Mouse (Mus musculus): ENCODE results near the gene Ptpro.

Gene Ptpro

GRCm38 (mm10) chr6:137252194-137252886 lies at the start of gene Ptpro:
Gene Ptpro (plus strand): TSS chr6:137252319.
- peak; percentile 7 to 8 for DNase-seq

DNA sequence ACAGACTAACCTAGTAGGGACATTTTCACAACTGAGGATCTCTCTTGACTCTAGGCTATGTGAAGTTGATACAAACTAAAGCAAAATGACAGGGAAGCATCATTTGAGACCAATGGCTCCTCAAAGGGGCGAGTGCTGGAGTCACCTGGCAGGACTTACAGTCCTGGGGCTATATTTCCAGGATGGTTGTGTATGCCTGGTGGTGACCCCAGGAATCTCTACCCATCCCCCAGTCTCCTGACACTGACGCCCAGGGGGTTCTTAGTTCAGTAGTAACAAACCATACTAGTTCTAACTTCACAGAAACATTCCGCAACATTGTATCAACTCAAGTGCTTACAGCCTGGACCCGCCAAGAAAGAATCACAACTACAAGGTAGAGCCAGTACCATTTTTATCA lies 49.5 kb upstream of the Ptpro start:
- DNase-seq: no peak

- DNase-seq: peak in 1 of 2 experiments; percentile 16
Observed at GRCm38 (mm10) chr6:137205662-137206400, 46.3 kb upstream of the Ptpro start.

DNA sequence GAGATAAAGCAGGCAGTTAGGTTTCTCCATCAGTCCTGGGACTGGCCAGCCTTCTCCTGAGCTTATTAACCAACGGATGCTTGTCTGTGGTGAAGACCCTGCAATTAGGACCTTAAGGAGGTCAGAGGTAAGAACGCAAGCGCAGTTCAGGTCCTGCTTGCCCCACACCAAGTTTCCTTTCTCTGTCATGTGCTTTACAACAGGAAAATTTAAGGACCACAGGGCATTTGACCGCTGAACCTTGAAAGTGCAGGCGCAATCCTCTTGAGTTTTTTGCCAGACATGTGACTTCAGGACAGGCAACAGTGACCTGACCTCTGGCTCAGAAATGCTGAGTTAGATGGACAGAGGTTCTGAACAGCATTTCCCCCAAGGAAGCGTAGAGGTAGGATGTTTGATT lies 45.0 kb upstream of the Ptpro start:
- no peak for DNase-seq

GRCm38 (mm10) chr6:137209992-137210391 lies 42.1 kb upstream of the Ptpro start:
- peak; percentile 74 to 78 for DNase-seq

GRCm38 (mm10) chr6:137210991-137211390 lies 41.1 kb upstream of the Ptpro start:
- DNase-seq: no peak

- no peak for DNase-seq
Observed at GRCm38 (mm10) chr6:137211441-137211840, 40.7 kb upstream of the Ptpro start.

GRCm38 (mm10) chr6:137217841-137218463 lies 34.2 kb upstream of the Ptpro start:
- no peak for DNase-seq

- DNase-seq: peak in 1 of 2 experiments; percentile 4
Observed at GRCm38 (mm10) chr6:137252887-137253242, 746 bp downstream of the Ptpro start.

GRCm38 (mm10) chr6:137253415-137253814 lies 1.3 kb downstream of the Ptpro start:
- no peak for DNase-seq

- DNase-seq: no peak
Observed at GRCm38 (mm10) chr6:137261033-137261432, 8.9 kb downstream of the Ptpro start.

GRCm38 (mm10) chr6:137262087-137262486 lies 10.0 kb downstream of the Ptpro start:
- DNase-seq: no peak

- DNase-seq: no peak
Observed at GRCm38 (mm10) chr6:137268019-137268418, 15.9 kb downstream of the Ptpro start.

DNA sequence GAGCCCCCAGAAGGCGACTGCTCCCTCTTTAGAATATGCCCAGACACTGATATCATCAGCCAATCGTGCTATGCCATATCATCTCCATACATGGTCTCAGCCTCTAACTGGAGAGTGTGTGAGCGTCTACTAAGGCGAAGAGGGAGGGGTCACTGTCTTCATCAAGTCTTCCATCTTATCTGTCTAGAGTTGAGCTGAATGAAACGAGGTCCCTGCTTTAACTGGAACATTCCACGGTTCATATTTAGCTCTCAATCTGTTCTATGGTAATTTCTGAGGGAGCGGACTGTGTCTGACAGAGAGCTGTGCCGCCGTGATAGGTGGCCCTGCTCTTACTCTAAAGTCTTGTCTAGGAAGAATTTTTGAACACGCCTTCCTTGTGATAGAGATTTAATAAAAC lies 16.5 kb downstream of the Ptpro start:
- no peak for DNase-seq

GRCm38 (mm10) chr6:137272513-137272912 lies 20.4 kb downstream of the Ptpro start:
- no peak for DNase-seq

GRCm38 (mm10) chr6:137277587-137277994 lies 25.5 kb downstream of the Ptpro start:
- DNase-seq: no peak

- DNase-seq: no peak
Observed at GRCm38 (mm10) chr6:137279576-137279975, 27.5 kb downstream of the Ptpro start.

GRCm38 (mm10) chr6:137281541-137282049 lies 29.5 kb downstream of the Ptpro start:
- DNase-seq: no peak

- no peak for DNase-seq
Observed at GRCm38 (mm10) chr6:137282050-137282449, 29.9 kb downstream of the Ptpro start.

DNA sequence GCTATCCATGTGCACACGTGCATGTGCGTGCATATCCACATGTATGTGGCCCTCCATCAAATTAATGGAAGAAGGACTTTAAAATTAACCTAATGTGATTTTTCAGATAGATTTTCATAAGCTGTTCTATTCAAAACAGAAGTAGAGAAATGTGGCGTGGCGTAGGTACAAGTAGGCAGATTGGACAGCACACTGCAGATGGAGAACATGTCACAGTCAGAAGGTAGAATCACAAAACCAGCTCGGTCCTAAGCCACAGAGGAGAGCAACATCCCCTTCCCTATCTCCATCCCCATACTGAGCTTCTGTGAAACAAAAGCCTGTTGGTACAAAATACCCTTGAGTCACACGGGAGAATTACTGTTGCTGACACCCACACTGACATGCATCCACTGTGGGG lies 34.3 kb downstream of the Ptpro start:
- no peak for DNase-seq

DNA sequence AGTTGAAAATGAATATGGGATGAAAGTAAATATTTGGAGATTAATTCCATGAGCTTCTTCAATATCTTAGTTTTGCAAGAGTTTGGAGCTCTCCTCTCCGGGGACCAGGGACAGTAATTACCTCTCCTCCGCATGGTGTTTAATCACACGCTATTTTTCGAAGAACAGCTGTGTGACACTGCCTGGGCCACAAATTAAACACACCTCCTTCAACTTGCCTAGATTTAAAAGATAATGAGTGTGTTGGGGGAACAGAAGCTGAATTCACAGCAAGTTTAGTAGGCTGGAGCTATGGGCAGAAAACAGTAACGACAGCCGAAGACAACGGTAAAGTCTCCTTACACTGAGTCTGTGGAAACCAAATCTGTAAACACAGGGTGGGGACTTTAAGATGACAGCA lies 35.7 kb downstream of the Ptpro start:
- no peak for DNase-seq

DNA sequence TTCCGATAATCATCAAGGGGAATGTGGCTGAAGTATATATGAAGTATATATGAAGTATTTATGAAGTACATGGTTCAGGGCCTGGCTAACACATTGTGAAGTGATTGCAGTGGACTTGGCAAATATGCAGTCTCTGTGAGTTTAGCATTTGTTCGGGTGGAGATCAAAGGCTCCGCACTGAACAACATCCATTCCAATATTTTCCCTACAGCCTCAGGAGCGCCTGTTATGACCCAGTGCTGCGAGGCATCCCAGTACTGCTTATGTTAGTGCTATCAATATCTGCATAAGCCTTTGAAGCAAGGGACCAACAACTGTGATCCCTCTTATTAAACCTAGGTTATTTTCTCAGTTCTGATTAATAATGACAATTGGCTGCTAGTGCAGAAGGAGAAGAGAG lies 36.1 kb downstream of the Ptpro start:
- DNase-seq: no peak

- no peak for DNase-seq
Observed at GRCm38 (mm10) chr6:137292421-137292820, 40.3 kb downstream of the Ptpro start.

All from cerebellum, postnatal 36 days (tissue).